Mouse (Mus musculus) left cerebral cortex, postnatal 10 days (tissue): ENCODE measurements around the gene Tmem87a. TPM values are rescaled to one million over a fixed set of nuclear protein-coding genes. Genes with fewer than 3 reads are reported as not detected.

Source experiments
- DNase-seq, 2 experiments: peaks; one replicate each; pipeline ENCODE4 v3.0.0; 2021 to 2022; ENCODE audit warnings: low spot score in 2 of 2, mixed read lengths in 1 of 2; ENCODE audit errors: extremely low spot score in 1 of 2
- intact Hi-C: fragments of 180-260 bp; cut with DNase I; formaldehyde crosslinking; loops from one replicate; pipeline ENCODE4 v1.15.1; 2025
- total RNA-seq, 2 experiments: library from RNA; stranded (reverse); gene quantifications; 2 replicates each; pipeline ENCODE4 v1.2.3; 2021

Tmem87a gene
- total RNA-seq, 2 experiments from 2014 or later: 33.6 to 35.2 TPM

DNA sequence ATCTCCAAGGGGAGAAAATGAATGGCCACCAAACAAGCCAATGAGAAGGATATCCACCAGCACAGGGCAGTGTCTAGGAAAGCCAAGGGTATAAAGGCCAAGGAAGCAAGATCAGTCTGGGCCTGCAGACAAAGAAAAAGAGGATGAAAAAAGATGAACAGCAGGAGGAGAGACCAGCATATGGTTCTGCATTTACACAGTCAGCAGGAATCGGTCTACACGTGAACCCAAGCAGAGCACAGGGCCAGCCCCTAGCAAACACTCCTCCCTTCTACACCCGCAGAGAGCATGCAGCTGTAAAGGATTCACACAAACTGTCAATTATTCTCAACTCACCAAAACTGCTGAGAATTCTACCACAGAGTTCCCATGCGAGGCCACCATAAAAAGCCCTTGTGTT, 30.1 kb downstream of the Tmem87a start:
- intact Hi-C loops: loop anchor here (1.0 kb wide), 1 partner anchor 9 kb away; no protein-coding TSS in a partner anchor

GRCm38 (mm10) chr2:120367416-120368207, 36.3 kb downstream of the Tmem87a start:
- intact Hi-C loops: no loop called here
- DNase-seq: no peak

More for the DNA sequence above, 30.1 kb downstream of the Tmem87a start:
- no peak for DNase-seq

DNA sequence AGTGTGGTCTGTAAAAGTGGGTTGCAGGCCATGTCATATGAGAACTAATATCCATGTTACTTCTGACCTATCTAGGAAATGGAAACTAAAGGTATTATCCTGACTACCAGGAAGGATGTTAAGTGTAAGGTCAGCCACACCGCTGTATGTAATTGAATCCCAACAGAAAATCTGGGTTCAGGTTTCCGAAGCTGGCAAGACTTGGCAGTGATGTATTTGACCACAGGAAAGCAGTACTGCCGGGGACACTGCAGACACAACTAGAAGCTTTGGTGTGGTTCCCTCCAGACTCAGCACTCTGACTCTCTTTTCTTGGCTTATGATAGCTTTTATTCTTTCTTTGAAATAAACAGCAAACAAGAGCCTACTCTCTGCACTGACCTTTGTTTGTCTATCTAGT, 37.4 kb downstream of the Tmem87a start:
- intact Hi-C loops: no loop called here
- no peak for DNase-seq

GRCm38 (mm10) chr2:120360425-120360824, 43.5 kb downstream of the Tmem87a start:
- intact Hi-C loops: no loop called here
- no peak for DNase-seq

GRCm38 (mm10) chr2:120352682-120353646, 50.9 kb downstream of the Tmem87a start, which contains the start of gene Vps39:
TSS of gene Vps39 (minus strand) at chr2:120353137.
- intact Hi-C loops: no loop called here
- peak; percentile 84 to 95 for DNase-seq

DNA sequence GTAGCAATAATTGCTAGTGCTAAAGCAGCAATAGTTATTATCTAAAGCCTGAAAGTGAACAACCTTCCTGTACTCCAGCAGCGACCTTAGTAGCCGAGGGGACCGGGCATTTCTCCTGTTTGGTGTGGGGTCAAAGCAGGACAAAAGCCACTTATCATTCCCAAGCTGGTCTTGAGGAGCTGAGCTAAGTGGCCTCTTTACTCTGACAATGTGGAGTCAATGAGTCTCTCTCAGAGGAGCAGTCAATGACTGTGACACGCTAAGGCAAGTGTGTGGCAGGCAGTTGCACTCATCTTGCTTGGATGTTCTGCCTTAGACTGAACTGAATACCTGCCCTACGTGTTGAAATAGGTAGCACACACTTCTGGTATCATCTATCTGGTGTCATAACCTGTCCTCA, 52.6 kb downstream of the Tmem87a start:
- intact Hi-C loops: no loop called here
- no peak for DNase-seq

DNA sequence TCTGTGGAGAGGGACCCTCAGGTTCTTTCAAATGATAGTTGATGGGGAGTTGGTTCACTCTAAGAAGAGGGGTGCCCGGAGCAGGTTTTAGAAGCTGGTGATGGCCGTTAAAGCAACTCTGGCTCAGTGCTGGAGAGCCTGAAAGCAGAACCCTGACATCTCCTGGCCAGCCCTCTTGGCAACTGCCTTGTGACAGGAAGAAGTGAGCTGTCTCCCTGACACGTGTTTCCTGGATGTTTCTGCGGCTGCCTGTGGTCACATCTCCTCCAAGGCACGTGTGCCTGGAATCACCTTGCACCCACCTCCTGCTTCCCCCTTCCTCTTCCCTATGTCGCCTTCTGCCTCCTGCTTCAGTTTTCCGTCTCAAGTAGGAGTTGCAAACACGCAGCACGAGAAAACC, 55.8 kb downstream of the Tmem87a start:
- peak in 1 of 2 experiments; percentile 44 for DNase-seq
- intact Hi-C loops: no loop called here

- DNase-seq: no peak
- intact Hi-C loops: no loop called here
Observed at GRCm38 (mm10) chr2:120341741-120342140, 62.2 kb downstream of the Tmem87a start.

DNA sequence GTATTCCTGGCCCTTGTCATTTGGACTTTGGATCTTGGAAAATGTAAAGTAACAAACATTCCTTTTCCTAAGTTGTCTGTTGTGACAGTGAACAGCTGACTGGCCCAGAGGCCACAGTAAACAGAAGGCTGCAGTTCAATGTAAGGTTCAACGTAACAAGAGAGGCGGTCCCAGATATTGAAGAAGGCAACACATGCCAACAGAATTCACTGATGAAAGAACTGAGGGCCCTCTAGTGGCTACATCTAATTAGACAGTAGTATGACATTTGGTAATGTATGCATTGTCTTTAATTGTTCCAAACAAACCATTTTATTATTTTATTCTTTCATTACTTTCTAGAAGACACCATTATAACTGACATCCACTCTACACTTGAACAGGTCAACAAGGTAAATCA, 66.0 kb downstream of the Tmem87a start:
- DNase-seq: no peak

DNA sequence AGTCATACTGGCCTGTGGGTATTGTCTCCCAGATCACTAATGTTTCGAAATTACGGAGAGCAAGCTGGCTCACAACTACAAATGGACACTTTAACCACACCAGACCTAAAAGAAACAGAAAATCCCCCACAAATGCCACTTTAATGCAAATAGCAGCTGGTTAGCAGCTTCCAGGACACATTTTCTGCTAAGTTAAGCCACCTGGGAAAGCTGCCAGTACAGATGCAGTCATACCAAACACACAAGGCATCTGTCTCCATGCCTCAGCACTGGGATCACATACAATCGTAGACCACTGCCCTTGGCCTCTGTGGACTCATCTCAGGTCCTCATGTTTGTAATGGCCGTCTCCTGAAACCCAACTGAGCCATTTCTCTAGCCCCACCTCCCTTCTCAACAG, 72.3 kb downstream of the Tmem87a start:
- intact Hi-C loops: no loop called here
- no peak for DNase-seq

More for the DNA sequence above, 66.0 kb downstream of the Tmem87a start:
- intact Hi-C loops: no loop called here

GRCm38 (mm10) chr2:120315077-120315476, 88.8 kb downstream of the Tmem87a start:
- no peak for DNase-seq
- intact Hi-C loops: no loop called here

DNA sequence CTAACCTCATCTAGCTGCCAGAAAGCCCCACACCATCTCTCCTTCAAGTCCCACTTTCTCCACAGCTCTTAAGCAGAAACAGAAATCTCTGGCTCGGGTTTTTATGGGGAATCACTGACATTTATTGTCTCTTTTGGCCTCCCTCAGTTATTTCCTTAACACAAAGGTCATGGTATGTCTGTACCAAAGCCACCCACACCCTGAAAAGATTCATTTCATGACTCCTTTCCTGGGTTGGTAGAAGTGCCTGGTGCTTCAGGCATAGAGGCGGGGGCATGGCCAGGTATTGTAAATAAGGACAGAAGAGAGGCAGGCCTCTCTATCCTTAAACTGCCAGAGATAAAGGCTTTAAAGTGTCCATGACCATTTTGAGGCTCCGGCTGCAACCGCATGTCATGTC, 89.4 kb downstream of the Tmem87a start:
- intact Hi-C loops: no loop called here
- no peak for DNase-seq

- DNase-seq: no peak
- intact Hi-C loops: no loop called here
Observed at GRCm38 (mm10) chr2:120313976-120314375, 89.9 kb downstream of the Tmem87a start, which contains the start of gene Pla2g4f. TSS of gene Pla2g4f (minus strand) at chr2:120314165.

DNA sequence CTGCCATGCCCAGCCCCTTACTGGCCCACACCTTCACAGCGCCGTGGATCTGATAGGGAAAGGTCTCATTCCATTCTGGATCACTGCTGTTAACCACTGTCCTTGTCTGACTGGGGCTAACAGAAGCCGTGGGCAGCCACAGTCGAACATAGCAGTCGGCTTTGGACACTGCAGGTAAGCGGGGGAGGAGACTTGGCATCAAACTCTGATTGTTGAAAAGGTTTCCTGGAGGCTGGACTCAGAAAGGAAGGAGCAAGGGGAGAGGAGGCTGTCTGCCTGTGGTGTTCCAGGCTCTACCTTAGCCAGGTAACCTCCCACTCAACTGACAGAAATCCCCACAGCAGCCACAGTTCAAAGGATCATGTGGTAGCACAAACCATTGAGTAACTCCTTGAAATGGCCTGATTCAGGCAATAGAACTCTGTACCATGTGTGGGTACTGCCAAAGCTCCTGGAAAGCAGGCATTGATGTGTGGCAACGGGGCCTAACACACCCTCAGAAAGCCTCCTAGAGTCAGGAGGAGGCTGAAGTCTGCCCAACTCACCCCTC, 91.6 kb downstream of the Tmem87a start:
- intact Hi-C loops: no loop called here
- no peak for DNase-seq

Other genes starting within 250 kb of the Tmem87a start
- 10 to 100 TPM in 1 of 2 experiments, 1 to 10 TPM in 1; 9.4 to 10.7 TPM for gene Ehd4, start 249.5 kb downstream of the Tmem87a start, total RNA-seq
- gene Pla2g4e, start 158.8 kb downstream of the Tmem87a start, total RNA-seq: 10 to 100 TPM; 39.9 to 42.6 TPM
- gene Pla2g4d, start 114.9 kb downstream of the Tmem87a start, total RNA-seq: under 1 TPM; 0.39 to 0.49 TPM
- gene Pla2g4f, start 89.9 kb downstream of the Tmem87a start, total RNA-seq: not detected
- 10 to 100 TPM; 54.0 to 56.9 TPM for gene Vps39, start 51.0 kb downstream of the Tmem87a start, total RNA-seq
- 10 to 100 TPM; 10.4 to 13.5 TPM for gene Ganc, start 217 bp downstream of the Tmem87a start, total RNA-seq
- 1 to 10 TPM; 3.0 to 4.7 TPM for gene Capn3, start 51.9 kb upstream of the Tmem87a start, total RNA-seq
- gene Zfp106, start 159.7 kb upstream of the Tmem87a start, total RNA-seq: 100 to 1,000 TPM in 1 of 2 experiments, 10 to 100 TPM in 1; 83.8 to 101 TPM
- gene Snap23, start 163.6 kb upstream of the Tmem87a start, total RNA-seq: 10 to 100 TPM; 16.5 to 17.4 TPM
- 10 to 100 TPM; 16.7 to 17.2 TPM for gene Haus2, start 205.3 kb upstream of the Tmem87a start, total RNA-seq
- 10 to 100 TPM; 21.1 to 26.5 TPM for gene Lrrc57, start 205.4 kb upstream of the Tmem87a start, total RNA-seq
- 10 to 100 TPM in 1 of 2 experiments, 1 to 10 TPM in 1; 9.7 to 10.6 TPM for gene Stard9, start 225.0 kb upstream of the Tmem87a start, total RNA-seq